14 mouse cellular contexts compared by ENCODE assay signal in genomic region chr10:118419000-118419425, GRCm38 (mm10). TPM values are rescaled to one million over a fixed set of nuclear protein-coding genes. Genes with fewer than 3 reads are reported as not detected.
DNase-seq lines count a peak whose midpoint lies in the region; ATAC-seq lines count a peak whose summit lies in the region.
"Had no signal": no experiment of that assay in that cellular context is flagged by ENCODE, and none has a peak within 500 bp of the region (broad histone marks: within the 10 kb centered on the region; RNA-seq: fewer than 3 reads in every experiment).

No protein-coding gene starts in this region.

- H3K9me3 ChIP-seq in heart, embryonic 10.5 days: no peaks in the 10 kb centered on the region
- no peaks in the 10 kb centered on the region for H3K9me3 ChIP-seq in forebrain, embryonic 14.5 days (replicated peaks; ENCODE audit: control insufficient read depth, low read length)
- H3K9me3 ChIP-seq: limb, embryonic 13.5 days; midbrain, embryonic 15.5 days had no signal

- no peak overlapping the region for H3K9ac ChIP-seq in forebrain, embryonic 14.5 days (ENCODE audit: low read length)
- H3K9ac ChIP-seq: limb, embryonic 13.5 days; midbrain, embryonic 15.5 days had no signal

- no peak for ATAC-seq in forebrain, embryonic 14.5 days
- ATAC-seq: midbrain, embryonic 15.5 days had no signal

- no peak overlapping the region for H3K4me3 ChIP-seq in heart, embryonic 10.5 days
- H3K4me3 ChIP-seq in forebrain, embryonic 14.5 days (ENCODE audit: low read depth, low read length): no peak overlapping the region
- H3K4me3 ChIP-seq: layer of hippocampus, adult 2 months; limb, embryonic 13.5 days; midbrain, embryonic 15.5 days had no signal

- no peak overlapping the region for H3K27ac ChIP-seq in heart, embryonic 10.5 days
- no peak overlapping the region for H3K27ac ChIP-seq in forebrain, embryonic 14.5 days (ENCODE audit: low read depth, low read length)
- H3K27ac ChIP-seq: layer of hippocampus, adult 2 months; limb, embryonic 13.5 days; midbrain, embryonic 15.5 days had no signal

- H3K4me1 ChIP-seq in heart, embryonic 10.5 days: no peaks in the 10 kb centered on the region
- no peaks in the 10 kb centered on the region for H3K4me1 ChIP-seq in forebrain, embryonic 14.5 days (ENCODE audit: control insufficient read depth, insufficient read depth, low read length)
- H3K4me1 ChIP-seq: limb, embryonic 13.5 days; midbrain, embryonic 15.5 days had no signal

- DNase-seq in CD4-positive, CD25-positive, alpha-beta regulatory T cell, adult 2 months (ENCODE audit: low read depth, low spot score): peak; percentile 92
- DNase-seq in T-cell, adult 2 months (ENCODE audit: low spot score): peak; percentile 81
- peak; percentile 33 for DNase-seq in lung, postnatal 36 days
- peak; percentile 89 for DNase-seq in splenic B cell, adult 2 months (ENCODE audit: low read depth, low spot score)
- DNase-seq in left cerebral cortex, postnatal 25 days (ENCODE audit: low spot score in 2 of 2): no peak
- DNase-seq in heart, embryonic 10.5 days (ENCODE audit: low spot score): no peak
- DNase-seq in urinary bladder, postnatal 25 days (ENCODE audit: low spot score): no peak
- DNase-seq in forebrain, embryonic 14.5 days (ENCODE audit: low spot score): no peak
- DNase-seq: adrenal gland, postnatal 10 days; cerebellum, adult 11 months had no signal

- intact Hi-C loops in left cerebral cortex, postnatal 25 days (cut with DNase I): no loop called here

- no peaks in the 10 kb centered on the region for H3K36me3 ChIP-seq in splenic B cell, adult 2 months (ENCODE audit: control insufficient read depth, insufficient read depth, low read length, poor library complexity, severe bottlenecking)
- no peaks in the 10 kb centered on the region for H3K36me3 ChIP-seq in heart, embryonic 10.5 days
- H3K36me3 ChIP-seq in forebrain, embryonic 14.5 days (ENCODE audit: control insufficient read depth, insufficient read depth, low read length): no peaks in the 10 kb centered on the region
- H3K36me3 ChIP-seq: limb, embryonic 13.5 days; midbrain, embryonic 15.5 days had no signal

- 67% methylated on average over 7 of the region's 7 CpGs for WGBS in heart, embryonic 10.5 days
- WGBS in forebrain, embryonic 14.5 days: 87% methylated on average over 7 of the region's 7 CpGs

- H3K27me3 ChIP-seq in splenic B cell, adult 2 months (ENCODE audit: control insufficient read depth, insufficient read depth, low read length, poor library complexity, severe bottlenecking): no peaks in the 10 kb centered on the region
- no peaks in the 10 kb centered on the region for H3K27me3 ChIP-seq in heart, embryonic 10.5 days (ENCODE audit: insufficient read depth, poor library complexity, severe bottlenecking)
- no peaks in the 10 kb centered on the region for H3K27me3 ChIP-seq in forebrain, embryonic 14.5 days (replicated peaks; ENCODE audit: control insufficient read depth, insufficient read depth, low read length)
- H3K27me3 ChIP-seq: limb, embryonic 13.5 days; midbrain, embryonic 15.5 days had no signal

- no peak overlapping the region for H3K4me2 ChIP-seq in forebrain, embryonic 14.5 days (ENCODE audit: low read length)
- H3K4me2 ChIP-seq: heart, embryonic 11.5 days; limb, embryonic 13.5 days; midbrain, embryonic 15.5 days had no signal

RNA-seq across cellular contexts. Expression of gene Ifng, which starts 21.8 kb away (rescaled TPM):
- total RNA-seq in left cerebral cortex, postnatal 25 days (2021): not detected
- not detected in 2 replicates for polyA plus RNA-seq in heart, embryonic 10.5 days (2016; fragmentation: Nextera tagmentation; extraction: Ambion mirVana)
- polyA plus RNA-seq in forebrain, embryonic 14.5 days (2014; fragmentation: Nextera tagmentation; extraction: Ambion mirVana): not detected in 2 replicates
- total RNA-seq: adrenal gland, postnatal 10 days; layer of hippocampus, adult 2 months had no signal
- polyA plus RNA-seq: heart, embryonic 11.5 days; limb, embryonic 13.5 days; midbrain, embryonic 15.5 days had no signal

Comparison
In these comparisons a context has a peak if more than half of its experiments do, and no peak if none do; other contexts are left out.
1. DNase-seq: peak in CD4-positive, CD25-positive, alpha-beta regulatory T cell, adult 2 months (single experiment), T-cell, adult 2 months (single experiment), lung, postnatal 36 days (single experiment) and splenic B cell, adult 2 months (single experiment); none in left cerebral cortex, postnatal 25 days (0 of 2), heart, embryonic 10.5 days (single experiment), urinary bladder, postnatal 25 days (single experiment) and forebrain, embryonic 14.5 days (single experiment).